Mouse (Mus musculus) MEL (cell line): ENCODE results near the gene E2f2.

Experiments
- CHD1 ChIP-seq: IDR thresholded peaks from 2 replicates; pipeline ENCODE4 v1.6.1; 2012; ENCODE audit warnings: low read depth, mild to moderate bottlenecking, inconsistent platforms, low read length, improper control_type of control experiment
- POLR2A ChIP-seq, 2 experiments: IDR thresholded peaks; 2 replicates each; pipeline ENCODE4 v1.6.1; 2011 to 2012; ENCODE audit warnings: low read length in 2 of 2, mild to moderate bottlenecking in 2 of 2, control low read depth in 1 of 2, improper control_type of control experiment in 1 of 2, low read depth in 1 of 2, moderate library complexity in 1 of 2; ENCODE audit not compliant: control insufficient read depth in 1 of 2, insufficient read depth in 1 of 2, poor library complexity in 1 of 2
- ZMIZ1 ChIP-seq: IDR thresholded peaks from 2 replicates; pipeline ENCODE4 v1.6.1; 2012; ENCODE audit warnings: low read depth, mild to moderate bottlenecking, inconsistent platforms, low read length, improper control_type of control experiment, moderate library complexity

DNA sequence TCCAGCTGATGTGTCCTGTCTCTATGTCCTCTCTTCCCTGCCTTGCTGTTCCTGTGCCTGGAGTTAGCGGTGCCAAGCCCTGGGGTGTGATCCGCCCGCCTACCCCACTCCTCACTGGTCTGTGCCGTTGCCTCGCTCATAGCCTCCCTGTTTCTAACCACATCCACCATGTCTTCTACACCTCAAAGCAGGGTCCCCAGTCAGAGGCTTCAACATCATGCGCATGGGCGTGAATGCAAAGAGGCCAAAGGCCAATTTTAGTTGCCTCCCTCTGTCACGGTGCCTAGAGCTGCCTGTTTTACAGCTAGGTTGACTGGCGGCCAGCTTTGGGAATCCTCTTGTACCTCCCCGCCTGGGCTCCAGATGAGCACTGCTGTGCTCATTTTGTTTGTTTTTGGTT is 24.0 kb downstream of the E2f2 start:
- TF ChIP-seq CHD1, result no peak
- TF ChIP-seq ZMIZ1, result no peak
- TF ChIP-seq POLR2A (IDR thresholded peaks at IDR 0.05; ENCODE audit: control insufficient read depth in 1 of 2, insufficient read depth in 1 of 2, low read depth in 1 of 2, low read length in 2 of 2, poor library complexity in 1 of 2), result no peak
